36 mouse cellular contexts compared by ENCODE assay signal in genomic region chr4:155467237-155468010, GRCm38 (mm10). TPM values are rescaled to one million over a fixed set of nuclear protein-coding genes. Genes with fewer than 3 reads are reported as not detected.
"Had no signal": no experiment of that assay in that cellular context is flagged by ENCODE, and none has a peak within 500 bp of the region (broad histone marks: within the 10 kb centered on the region; RNA-seq: fewer than 3 reads in every experiment).

No protein-coding gene starts in this region.

- H3K4me1 ChIP-seq: midbrain, embryonic 15.5 days had no signal

- H3K27me3 ChIP-seq: lung, embryonic 15.5 days; midbrain, embryonic 15.5 days; neural tube, embryonic 12.5 days had no signal

- H3K27ac ChIP-seq: limb, embryonic 10.5 days; limb, embryonic 12.5 days; limb, embryonic 13.5 days; limb, embryonic 15.5 days; liver, embryonic 12.5 days; liver, embryonic 13.5 days; liver, embryonic 14.5 days; liver, embryonic 15.5 days; lung, embryonic 15.5 days; macrophage; midbrain, embryonic 10.5 days; midbrain, embryonic 12.5 days; midbrain, embryonic 15.5 days; neural tube, embryonic 12.5 days had no signal

- ATAC-seq: liver, embryonic 12.5 days; liver, postnatal 0 days; lung, postnatal 0 days; midbrain, embryonic 15.5 days; midbrain, embryonic 16.5 days had no signal

- H3K9me3 ChIP-seq: limb, embryonic 10.5 days; limb, embryonic 12.5 days; limb, embryonic 13.5 days; limb, embryonic 15.5 days; liver, embryonic 12.5 days; liver, embryonic 13.5 days; liver, embryonic 15.5 days; lung, embryonic 15.5 days; megakaryocyte, embryonic 14.5 days; midbrain, embryonic 10.5 days; midbrain, embryonic 12.5 days; midbrain, embryonic 15.5 days; neural tube, embryonic 12.5 days had no signal

- H3K4me2 ChIP-seq: limb, embryonic 12.5 days; limb, embryonic 13.5 days; limb, embryonic 15.5 days; liver, embryonic 11.5 days; liver, embryonic 12.5 days; liver, embryonic 13.5 days; liver, embryonic 15.5 days; lung, embryonic 14.5 days; lung, embryonic 15.5 days; midbrain, embryonic 12.5 days; midbrain, embryonic 15.5 days; neural tube, embryonic 12.5 days had no signal

- H3K4me3 ChIP-seq: limb, embryonic 10.5 days; limb, embryonic 12.5 days; limb, embryonic 13.5 days; limb, embryonic 15.5 days; liver, embryonic 12.5 days; liver, embryonic 13.5 days; liver, embryonic 15.5 days; lung, embryonic 15.5 days; megakaryocyte, embryonic 14.5 days; midbrain, embryonic 10.5 days; midbrain, embryonic 12.5 days; midbrain, embryonic 15.5 days; myocyte; neural tube, embryonic 12.5 days had no signal

- DNase-seq: left cerebral cortex, postnatal 4 days; liver; liver, embryonic 13.5 days; liver, postnatal 0 days; lung, adult 18-20 months; lung, adult 2 months; lung, embryonic 14.5 days; lung, postnatal 10 days; lung, postnatal 14 days; lung, postnatal 36 days; lung, postnatal 4 days; midbrain, embryonic 14.5 days had no signal

- H3K9ac ChIP-seq: limb, embryonic 12.5 days; limb, embryonic 13.5 days; limb, embryonic 15.5 days; liver, embryonic 12.5 days; liver, embryonic 13.5 days; liver, embryonic 14.5 days; liver, embryonic 15.5 days; liver, postnatal 0 days; lung, embryonic 14.5 days; lung, embryonic 15.5 days; midbrain, embryonic 12.5 days; midbrain, embryonic 15.5 days; neural tube, embryonic 12.5 days had no signal

- H3K36me3 ChIP-seq: limb, embryonic 10.5 days; limb, embryonic 12.5 days; limb, embryonic 13.5 days; limb, embryonic 15.5 days; liver, embryonic 12.5 days; liver, embryonic 13.5 days; liver, embryonic 15.5 days; lung, embryonic 15.5 days; midbrain, embryonic 10.5 days; midbrain, embryonic 12.5 days; midbrain, embryonic 15.5 days; neural tube, embryonic 12.5 days had no signal

RNA-seq across cellular contexts. Expression of gene Tmem52, which starts 1.5 kb away (rescaled TPM):
- total RNA-seq: left cerebral cortex, postnatal 4 days; liver, adult 2 months; megakaryocyte, adult 5-6 weeks; megakaryocyte-erythroid progenitor cell, adult 5-6 weeks; monocyte, adult 5-6 weeks had no signal
- polyA plus RNA-seq: limb, embryonic 10.5 days; limb, embryonic 11.5 days; limb, embryonic 12.5 days; limb, embryonic 13.5 days; liver, adult 2 months; liver, embryonic 11.5 days; liver, embryonic 12.5 days; liver, embryonic 13.5 days; liver, embryonic 14.5 days; lung, embryonic 14.5 days; macrophage; midbrain, embryonic 16.5 days; myocyte; neural tube, embryonic 11.5 days; neural tube, embryonic 12.5 days had no signal

RNA-seq across cellular contexts. Expression of gene Cfap74, which starts 58.4 kb away (rescaled TPM):
- total RNA-seq: megakaryocyte-erythroid progenitor cell, adult 5-6 weeks had no signal
